Mouse (Mus musculus) c-Kit-positive CD71-positive TER-119-negative erythroid progenitor cells, embryonic 14.5 days (primary cell): ENCODE data around the gene Col25a1.

Experiments used
- DNase-seq: peaks from one replicate; pipeline ENCODE4 v3.0.0-alpha.2; 2013; ENCODE audit warnings: low read depth

The Col25a1 gene

DNA sequence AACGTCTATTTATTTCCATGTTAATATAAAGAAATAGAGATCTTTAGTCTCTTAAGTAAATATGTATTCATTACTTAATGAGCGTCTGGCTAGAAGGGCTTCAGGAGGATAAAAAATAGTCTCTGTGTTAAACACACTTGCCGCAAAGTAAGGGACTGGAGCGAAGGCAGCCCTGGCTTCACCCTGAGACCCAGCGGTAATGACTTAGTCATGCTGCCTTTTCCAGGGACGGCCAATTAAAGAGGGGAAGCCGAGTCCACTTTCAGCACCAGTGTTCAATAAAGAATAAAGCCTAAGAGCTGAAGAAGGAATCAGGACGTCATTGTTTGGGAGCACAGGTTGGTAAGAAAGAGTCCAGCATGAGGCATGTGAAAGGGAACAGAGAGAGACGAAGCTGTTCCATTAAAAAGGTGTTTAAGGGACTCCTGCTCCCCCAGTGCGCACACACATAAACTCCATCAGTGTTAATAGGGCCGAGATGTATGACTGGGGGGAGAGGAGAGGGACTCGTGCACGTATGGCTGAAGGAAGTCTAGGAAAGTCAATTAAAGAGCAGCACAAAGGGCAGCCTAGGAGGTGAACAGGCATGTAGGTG is 30.1 kb downstream of the Col25a1 start:
- DNase-seq: no peak

DNA sequence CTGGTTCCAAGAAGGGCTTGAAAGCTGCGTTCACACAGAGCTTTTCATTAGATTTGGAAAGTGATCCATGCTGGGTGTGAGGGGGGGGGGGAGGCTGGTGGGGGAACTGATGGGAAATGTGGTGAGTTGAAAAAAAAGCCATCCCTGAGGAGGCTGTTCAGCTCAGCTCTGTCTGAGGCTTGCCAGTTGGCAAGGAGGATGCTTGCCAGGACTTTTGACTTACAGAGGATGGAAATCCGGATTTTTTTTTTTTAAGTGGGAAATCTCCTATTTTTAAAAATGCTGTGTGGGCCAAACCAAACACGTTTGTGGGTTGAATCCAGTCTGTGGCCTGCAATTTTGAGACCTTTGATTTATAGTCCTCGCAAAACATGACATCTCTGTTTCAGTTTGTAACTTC is 35.6 kb downstream of the Col25a1 start:
- no peak for DNase-seq

DNA sequence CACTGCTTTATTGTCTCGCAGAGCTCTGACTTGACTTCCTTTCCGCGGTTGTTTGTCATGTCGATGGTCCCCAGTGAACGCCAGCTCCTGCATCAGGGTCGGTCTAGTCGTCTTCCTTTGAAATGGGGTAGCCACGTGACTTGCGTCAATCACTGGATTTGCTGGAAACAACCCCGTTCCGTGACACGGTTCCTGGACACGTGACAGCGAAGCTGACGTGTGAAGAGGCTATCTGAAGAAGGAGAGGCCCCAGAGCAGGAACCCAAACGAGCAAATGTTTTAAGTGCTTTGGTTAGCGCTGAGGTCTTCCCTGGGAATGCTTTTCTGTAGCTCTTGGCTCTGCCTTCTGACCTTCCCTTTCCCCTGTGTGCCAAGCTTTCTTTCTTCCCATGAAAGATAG is 41.5 kb downstream of the Col25a1 start:
- no peak for DNase-seq

DNA sequence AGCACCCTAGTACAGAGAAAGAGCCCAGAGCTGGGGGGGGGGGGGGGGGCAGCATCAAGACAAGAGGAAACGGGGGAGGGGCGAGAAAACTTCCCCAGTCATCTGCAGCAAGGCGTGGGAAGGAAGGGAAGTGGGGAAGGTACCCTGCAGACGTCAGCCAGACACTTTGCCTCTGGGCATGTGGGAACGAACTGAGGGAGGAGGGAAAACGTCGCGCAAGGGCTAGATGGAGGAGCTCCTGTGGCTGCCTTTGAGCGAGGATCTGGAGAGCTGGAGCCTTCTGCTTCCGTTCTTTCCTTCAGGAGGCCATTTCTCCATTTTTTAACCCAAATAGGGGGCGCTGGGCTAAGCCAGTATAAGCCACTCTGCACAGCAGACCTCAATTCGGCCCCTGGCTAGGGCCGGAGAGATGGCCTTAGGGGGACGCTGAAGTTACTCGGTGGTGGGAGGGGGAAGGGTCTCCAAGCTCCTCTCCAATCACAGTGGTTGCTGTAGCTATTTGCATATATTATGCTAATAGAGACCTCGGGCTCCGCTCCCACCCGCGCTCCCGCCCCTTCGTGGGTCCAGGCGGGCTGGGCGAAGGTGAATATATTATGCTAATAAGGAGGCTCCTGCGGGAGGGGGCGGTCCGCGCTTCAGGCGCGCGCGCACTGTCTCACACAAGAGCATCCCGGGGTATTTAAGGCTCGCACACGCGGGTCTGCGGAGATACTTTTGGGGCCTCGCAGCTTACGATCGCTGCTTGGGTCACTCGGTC is 49.1 kb downstream of the Col25a1 start:
- no peak for DNase-seq

DNA sequence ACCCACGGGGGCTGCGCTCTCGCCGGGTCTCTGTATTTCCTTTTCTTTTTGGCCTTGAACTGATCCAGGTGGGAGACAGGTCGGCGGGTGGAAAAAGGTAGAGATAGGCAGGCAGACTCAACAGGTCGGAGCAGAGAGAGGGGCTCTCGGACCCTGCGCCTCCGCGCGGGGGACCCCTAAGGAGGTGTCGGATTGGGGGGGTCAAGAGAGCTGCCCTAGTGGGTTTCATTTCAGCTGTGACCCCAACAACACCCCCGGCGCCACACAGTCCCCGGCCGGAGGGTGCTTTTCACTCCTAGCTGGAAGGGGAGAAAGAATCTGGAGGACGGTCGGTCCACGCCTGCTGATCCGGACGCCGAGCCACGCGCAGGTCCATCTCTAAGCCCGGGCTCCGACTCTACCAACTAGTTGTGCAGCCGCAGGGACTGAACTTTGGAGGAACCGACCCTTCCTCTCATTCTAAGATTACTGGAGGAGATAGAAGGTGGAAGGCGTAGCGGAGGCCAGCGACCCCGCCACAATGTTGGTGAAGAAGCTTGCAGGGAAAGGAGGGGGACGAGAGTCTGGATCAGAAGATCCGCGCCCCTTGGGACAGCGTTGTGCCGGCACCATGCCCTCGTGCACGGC is 49.8 kb downstream of the Col25a1 start:
- DNase-seq: no peak

DNA sequence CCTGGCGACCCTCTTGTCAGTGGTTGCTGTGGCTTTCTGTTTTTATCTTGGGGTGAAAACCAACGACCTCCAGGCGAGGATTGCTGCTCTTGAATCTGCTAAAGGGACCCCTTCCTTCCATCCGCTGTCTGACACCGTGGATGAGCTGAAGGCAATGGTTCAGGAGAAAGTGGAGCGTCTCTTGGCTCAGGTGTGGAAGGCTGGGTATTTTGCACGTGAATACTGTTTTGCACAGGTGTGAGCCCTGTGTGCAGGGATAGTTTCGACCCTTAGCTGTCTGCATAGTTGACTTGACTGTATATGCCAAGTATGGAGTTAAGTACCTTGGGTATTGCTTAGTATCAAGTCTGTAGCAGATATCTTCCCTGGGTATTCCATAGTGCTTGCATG is 50.3 kb downstream of the Col25a1 start:
- no peak for DNase-seq

DNA sequence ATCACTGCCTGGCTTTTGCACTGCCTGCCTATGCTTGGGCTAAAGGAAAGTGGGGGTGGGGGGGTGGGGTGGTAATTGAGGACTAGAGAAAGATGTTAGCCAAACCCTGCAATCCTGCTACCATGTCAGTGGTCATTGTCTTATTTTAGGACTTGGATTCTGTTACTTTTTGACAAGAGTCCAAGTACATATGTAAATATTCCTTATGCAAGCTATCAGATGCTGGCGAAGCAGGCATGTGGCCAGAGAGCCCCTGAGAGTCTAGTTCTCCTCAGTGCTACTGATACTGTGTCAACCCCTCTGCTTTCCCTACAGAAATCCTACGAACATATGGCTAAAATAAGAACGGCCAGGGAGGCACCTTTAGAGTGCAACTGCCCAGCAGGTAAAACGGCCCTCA is 51.1 kb downstream of the Col25a1 start:
- DNase-seq: no peak

DNA sequence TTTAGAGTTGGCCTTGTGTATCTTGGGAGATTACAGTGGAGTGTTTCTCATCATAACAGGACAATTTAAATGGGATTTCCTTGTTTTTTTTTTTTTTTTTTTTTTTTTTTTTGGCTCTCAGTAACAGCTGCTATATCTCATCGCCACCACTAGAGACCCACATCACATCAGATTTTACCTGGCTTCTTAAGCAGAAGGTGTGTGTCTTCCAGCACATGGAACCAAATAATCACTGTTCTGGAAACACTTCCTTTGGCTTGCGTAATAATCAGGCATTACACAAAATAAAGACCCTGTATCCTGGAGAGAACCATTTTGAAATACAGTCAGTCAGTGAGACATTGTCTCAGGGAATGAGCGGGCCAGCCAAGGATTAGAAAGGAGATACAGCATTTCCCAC is 53.8 kb downstream of the Col25a1 start:
- DNase-seq: no peak

DNA sequence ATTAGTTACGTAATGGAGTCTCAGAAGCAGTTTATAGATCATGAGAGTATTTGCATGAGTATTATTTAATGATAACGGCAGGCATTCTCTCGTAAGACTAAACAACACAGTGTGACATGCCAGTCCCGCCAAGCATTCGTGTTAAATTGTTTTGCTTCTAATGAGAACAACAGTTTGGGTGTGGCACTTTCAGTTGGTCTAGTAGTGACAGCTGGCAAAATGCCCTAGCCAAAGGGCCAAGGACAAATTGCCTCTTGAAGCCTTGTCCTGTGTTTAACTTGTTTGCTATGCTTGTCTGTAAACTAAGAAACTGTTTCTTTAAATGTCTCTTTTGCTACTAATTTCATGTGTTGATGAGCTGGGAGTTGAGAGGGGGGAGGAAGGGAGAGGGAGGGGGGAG is 56.3 kb downstream of the Col25a1 start:
- no peak for DNase-seq

DNA sequence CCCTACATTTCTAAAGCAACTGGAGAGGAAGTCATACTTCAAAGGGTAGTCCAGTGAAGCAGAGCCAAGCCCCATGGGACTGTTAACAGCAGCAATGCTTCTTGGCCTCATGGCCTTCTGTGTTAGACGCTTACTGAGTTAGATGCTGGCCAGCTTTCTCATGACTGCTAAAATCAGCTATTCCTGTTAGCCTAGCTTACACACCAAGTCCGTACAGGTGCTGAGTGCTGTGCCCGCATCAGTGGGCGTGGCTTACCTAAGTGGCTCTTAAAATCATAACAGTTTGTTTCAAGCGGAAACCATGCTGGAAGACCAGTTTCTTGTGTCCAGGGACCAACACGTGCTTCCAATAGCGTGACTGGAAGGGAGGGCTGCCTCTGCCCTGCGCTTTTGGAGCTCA is 62.1 kb downstream of the Col25a1 start:
- DNase-seq: no peak

DNA sequence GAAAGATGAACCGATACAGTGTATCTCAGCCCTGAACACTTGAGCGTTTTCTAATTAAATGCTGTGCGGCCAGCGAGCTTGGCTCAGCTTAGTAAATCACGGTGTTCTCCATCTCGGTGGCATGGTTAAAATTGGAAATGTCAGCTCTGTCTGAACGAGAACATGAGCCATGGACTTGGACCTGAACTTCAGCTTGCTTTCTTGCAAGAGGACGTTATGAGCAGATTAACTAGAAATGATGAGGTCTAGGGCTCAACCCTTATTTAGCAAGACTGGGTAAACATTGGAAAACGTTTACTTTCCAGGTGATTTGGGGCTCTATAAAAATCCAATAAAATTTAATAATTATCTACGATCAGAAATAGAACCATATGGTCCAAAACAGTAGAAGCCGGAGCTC is 83.3 kb downstream of the Col25a1 start:
- DNase-seq: no peak

DNA sequence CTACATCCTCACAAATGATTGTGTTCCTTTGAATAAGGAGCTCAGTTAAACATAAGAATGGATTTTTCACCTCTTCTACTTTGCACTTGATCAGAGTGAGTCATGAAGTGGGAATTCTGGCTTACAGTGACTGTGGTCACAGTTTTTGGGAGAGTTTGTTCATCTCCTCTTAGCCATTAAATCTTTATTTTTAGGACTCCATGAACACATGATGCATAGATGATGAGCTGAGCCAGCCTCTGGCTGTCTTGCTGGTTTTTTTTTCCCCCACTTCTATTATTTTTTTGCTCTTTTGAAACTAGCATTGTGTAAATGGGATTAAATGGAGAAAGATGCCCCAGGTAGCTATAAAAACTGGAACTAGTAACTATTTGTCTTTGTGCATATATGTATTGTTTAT is 84.8 kb downstream of the Col25a1 start:
- DNase-seq: no peak

DNA sequence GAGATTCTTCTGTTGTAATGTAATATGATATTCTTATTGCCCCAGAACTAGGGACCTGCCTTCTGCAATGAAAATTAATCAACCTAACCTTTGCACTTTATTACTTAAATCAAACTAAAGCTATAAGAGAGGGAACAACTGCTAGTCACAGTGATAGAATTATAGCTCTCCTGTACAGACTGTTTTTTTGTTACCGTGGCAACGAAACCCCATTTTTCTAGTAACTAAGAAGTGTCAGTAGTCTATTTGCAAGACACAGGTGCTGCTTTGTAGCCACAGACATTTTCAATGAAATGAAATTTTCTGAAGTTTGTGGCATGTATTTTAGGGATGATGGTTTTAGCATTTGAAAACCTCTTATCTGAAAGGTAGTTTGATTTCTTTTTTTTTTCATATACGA is 85.3 kb downstream of the Col25a1 start:
- DNase-seq: no peak

DNA sequence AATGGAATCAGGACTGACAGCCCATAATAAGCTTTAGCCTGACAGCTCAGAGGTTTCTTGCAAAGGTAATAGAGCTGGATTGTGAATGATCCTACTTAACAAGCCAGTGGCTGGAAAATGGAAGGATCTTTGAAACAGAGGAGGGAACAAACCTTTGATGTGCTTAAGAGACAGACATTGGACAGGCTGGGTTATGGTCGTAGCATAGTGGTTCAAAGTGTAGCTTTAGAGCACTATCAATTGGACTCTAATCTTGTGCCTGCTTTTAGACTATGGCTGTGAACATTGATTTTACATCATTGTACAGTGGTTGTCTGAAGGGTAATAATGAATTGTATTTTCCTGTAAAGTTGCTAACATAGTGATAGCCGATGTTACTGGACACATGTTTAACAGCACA is 86.4 kb downstream of the Col25a1 start:
- no peak for DNase-seq

DNA sequence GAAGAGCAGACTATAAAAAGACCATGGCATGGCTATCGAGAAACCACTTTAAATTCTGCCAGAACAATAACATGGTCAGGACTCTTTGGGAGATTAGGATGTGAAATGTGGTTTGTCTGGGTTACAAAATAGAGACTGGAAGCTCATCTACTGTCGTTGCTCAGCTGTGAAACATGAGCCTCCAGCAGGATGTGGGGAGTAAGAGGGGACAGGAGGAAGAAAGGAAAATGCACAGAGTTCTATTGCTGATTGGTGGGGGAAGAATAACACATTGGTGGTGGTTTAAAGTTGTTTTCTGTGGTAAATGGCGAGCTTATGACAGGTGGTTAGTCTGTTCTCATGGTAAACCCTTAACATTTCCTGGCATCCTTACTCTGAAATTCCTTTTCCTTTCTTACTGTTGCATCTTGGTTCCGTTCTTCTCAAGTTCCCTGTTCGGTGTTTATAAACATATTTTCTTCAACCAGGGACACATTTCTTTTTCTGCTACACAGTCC is 87.0 kb downstream of the Col25a1 start:
- no peak for DNase-seq

DNA sequence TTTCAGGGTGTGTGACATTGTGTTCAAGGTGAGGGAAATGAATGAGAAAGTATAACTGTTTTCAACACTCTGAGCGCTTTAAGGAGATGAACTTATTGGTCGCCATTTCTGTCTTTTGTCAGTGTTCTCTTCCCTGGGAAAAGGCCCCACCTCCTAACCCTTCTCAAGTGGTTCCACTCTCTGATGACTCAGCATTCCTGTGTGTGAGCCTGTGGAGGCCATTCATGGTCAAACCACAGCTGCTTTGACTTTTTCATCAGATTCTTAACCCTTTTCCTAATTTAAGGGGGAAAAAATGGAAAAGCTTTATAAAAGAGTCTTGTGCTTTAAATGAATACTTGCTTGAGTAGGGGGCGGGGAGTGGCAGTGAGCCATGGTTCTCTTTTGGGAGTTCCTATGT is 89.5 kb downstream of the Col25a1 start:
- DNase-seq: no peak

DNA sequence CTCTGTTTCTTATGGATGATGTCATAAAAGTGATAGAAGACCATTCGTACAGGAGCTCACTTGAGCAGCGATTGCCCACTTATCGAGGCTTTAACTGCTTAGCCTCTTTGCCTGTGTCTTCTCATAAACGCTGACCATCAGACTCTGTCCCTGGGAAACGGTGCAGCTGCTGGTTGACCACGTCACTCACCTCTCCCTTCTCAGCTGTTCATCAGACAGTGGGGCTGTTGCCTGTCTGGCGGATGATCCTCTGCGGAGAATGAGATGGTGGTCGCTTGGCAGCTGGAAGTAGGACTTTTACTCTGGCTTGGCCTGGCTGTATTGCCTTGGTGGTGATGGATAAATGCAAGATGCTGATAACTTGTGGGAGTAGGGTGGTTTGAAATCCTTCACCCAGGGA is 96.9 kb downstream of the Col25a1 start:
- no peak for DNase-seq

DNA sequence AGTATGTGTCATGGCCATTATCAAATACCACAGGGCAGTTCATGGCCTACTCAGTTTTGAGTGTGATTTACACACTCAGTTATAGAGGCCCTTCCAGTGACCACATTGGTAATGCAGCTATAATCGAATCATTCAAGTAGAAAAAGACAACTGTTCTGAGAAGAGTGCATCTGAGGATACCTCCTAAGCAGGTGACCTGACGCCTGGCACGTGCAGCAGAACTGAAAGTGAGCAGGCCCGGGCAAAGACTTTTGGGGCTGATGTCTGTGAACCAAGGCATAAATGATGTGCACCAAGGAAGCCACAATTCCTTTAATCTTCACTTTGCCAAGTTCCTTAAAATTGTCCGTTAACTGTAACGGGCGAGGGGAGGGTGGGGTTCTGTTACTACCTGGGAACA is 101.6 kb downstream of the Col25a1 start:
- no peak for DNase-seq

DNA sequence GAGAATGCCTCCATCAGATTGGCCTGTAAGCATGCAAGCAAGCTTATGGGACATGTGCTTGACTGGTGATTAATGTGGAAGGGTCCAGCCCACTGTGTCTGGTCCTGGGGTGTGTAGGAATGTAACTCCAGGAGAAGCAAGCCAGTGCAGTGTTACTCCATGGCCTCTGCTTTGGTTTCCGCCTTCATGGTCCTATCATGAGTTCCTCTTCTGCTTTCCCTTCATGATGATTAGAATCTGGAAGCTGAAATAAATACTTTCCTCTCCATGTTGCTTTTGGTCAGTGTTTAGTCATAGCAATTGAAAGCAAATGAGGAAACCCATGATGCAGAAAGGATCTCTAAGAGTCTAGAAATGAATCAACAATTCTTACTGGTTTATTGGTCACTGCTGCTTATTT is 103.9 kb downstream of the Col25a1 start:
- no peak for DNase-seq

DNA sequence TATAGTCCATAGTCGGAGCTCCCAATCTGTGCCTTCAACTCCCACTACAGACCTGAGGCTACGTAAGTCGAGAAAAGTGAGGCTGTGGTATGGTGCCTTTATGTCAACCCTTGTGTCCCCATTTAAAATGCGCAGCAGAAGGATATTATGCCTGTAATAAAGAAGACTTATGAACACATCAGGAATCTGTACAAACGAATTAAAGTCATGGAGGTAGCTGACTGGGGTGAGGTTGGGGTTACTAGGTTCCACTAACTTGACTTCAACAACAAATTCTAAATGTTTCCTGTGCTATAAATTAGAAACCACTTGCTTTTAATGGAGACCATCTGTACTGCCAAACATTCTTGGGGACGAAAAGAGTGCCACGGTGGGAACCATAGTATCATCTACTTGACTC is 104.8 kb downstream of the Col25a1 start:
- DNase-seq: no peak

DNA sequence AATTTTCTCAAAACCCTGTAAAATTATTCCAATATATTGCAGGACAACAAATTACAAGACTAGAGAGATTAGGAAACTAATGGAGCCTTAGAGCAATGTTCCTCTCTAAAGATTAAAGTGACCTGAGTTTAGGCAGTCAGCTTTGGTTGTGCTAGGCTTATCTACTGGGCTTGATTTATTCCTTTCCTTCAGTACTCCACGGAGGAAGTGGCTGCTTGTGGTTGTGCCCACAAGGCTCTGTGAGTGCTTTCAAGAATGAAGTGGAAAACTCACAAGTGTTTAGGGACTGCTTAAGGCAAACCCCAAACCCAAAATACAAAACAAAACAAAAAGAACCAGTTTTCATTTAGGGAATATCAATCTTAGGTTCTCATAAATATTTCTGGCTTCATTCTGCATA is 106.6 kb downstream of the Col25a1 start:
- DNase-seq: no peak

DNA sequence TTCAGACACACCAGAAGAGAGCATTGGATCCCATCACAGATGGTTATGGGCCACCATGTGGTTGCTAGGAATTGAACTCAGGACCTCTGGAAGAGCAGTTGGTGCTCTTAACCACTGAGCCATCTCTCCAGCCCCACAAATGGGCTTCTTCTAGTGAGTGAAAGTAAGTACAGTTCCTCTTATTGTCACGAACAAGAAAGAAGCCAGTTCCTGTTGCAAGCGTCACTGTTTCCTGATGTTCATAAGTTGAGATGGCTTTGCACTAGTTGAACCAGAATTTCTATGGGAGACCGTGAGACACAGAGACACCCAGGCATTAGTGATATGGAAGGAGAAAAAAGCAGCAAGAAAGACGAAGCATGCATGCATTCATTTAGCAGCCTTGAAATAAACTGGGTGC is 110.6 kb downstream of the Col25a1 start:
- no peak for DNase-seq

DNA sequence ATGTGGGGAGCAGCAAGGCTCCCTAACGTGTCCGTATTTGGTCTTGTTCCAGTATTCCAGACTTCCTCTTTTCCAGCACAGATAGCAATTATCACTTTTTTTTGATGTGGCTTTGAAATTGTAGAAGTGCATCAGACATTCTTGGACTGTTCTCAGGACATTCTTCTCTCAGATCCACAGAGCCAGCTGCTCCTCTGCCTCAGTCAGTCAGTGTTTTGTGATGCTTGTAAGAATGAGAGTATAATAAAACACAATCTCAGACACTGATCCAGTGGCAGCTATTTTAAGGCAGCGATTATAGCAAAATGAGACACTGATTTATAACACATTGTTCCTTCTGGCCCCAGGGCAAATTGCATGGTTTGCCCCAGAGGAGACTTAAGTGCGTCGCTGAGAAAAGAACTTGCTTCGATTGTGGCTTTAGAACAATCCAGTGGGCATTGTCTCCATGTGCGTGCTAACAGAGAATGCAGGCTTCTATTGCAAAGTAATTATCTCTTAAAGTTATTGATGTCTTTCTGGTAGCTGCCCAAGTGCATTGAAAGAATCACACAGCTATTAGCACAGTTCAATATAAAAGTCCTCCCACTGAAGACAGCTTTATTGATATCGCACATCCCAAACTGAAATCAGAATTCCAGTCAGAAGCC is 111.5 kb downstream of the Col25a1 start:
- DNase-seq: no peak
